Mouse (Mus musculus) small intestine, adult 2 months (tissue): ENCODE results near the gene AI661453. TPM values are rescaled to one million over a fixed set of nuclear protein-coding genes. Genes with fewer than 3 reads are reported as not detected.

ENCODE experiments used
- H3K27ac ChIP-seq: fragments of 200-500 bp; 2 replicates; pipeline ENCODE4 v1.5.1; 2012; ENCODE audit warnings: low read depth, low read length, control low read depth, inconsistent platforms; ENCODE audit not compliant: insufficient read depth
- H3K27me3 ChIP-seq: fragments of 200-500 bp; 2 replicates; pipeline ENCODE4 v1.6.1; 2012; ENCODE audit warnings: mild to moderate bottlenecking, moderate library complexity, low read length, inconsistent platforms; ENCODE audit not compliant: control insufficient read depth, insufficient read depth
- H3K36me3 ChIP-seq: fragments of 200-500 bp; 2 replicates; pipeline ENCODE4 v1.6.1; 2012; ENCODE audit warnings: mild to moderate bottlenecking, low read length, control low read depth, inconsistent platforms; ENCODE audit not compliant: control insufficient read depth, insufficient read depth
- H3K4me1 ChIP-seq: fragments of 200-500 bp; 2 replicates; pipeline ENCODE4 v1.6.1; 2012; ENCODE audit warnings: low read length, inconsistent platforms, mixed read lengths; ENCODE audit not compliant: control insufficient read depth, insufficient read depth, insufficient read length
- H3K4me3 ChIP-seq: fragments of 200-500 bp; 2 replicates; pipeline ENCODE4 v1.5.1; 2012; ENCODE audit warnings: low read depth, mild to moderate bottlenecking, control low read depth, inconsistent platforms, low read length, moderate library complexity
- CTCF ChIP-seq: fragments of 200-500 bp; IDR thresholded peaks from 2 replicates; pipeline ENCODE4 v1.5.1; 2012; ENCODE audit warnings: low read depth, mild to moderate bottlenecking, control low read depth, inconsistent platforms, low read length, moderate library complexity, mixed read lengths; ENCODE audit not compliant: insufficient replicate concordance, insufficient read length; ENCODE audit errors: extremely low read depth
- POLR2A ChIP-seq: fragments of 200-500 bp; IDR thresholded peaks from 2 replicates; pipeline ENCODE4 v1.6.1; 2012; ENCODE audit warnings: low read depth, mild to moderate bottlenecking, control low read depth, inconsistent platforms, low read length, moderate library complexity
- WGBS: fragments of 180-500 bp; shearing (Covaris S2); methylation state at CpG from one replicate; pipeline ENCODE4 v1.1.7; 2018; 5-methylcytosine and 5-hydroxymethylcytosine counted together
- polyA plus RNA-seq: library from polyadenylated mRNA; depleted of rRNA; stranded (reverse); fragments of >200 nt; gene quantifications from 2 replicates; pipeline ENCODE4 v1.2.3, GENCODE M21; 2012

The AI661453 gene
- polyA plus RNA-seq, 1 experiment, result 27.3 TPM

DNA sequence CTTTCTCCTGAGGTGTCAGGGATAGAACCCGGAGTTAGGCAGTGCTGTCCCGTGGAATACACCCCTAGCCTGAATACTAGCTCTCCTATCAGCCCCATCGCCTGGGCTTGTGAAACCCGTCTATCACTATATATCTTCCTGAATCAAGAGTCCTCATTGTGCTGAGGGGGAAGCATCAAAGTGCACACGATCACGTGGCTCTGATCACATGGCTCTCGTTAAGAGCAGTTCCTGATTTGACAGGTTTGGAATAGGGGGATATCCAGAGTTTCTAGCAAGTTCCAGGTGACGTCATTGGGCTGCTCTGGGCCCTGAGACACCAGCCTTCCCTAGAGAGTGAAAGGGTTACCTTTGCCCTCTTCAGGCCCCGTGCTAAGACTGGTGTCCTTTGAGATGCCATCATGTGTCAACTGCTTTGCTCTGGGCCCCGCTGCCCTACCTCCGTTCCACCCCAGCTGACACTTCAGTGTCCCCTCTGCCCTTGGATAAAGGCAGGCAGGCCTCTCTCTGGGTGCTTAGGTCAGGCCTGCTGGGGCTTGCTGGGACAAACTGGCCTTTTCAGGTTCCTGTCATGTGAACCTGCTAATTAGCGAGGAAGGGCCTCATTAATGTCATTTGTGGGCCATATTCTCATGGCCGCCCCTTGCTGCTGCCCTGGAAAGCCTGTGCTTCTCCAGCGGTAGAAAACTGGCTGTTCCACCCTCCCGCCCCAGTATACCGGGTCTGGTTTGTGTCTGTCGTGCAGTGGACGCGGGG is 5.1 kb downstream of the AI661453 start:
- no peak for TF ChIP-seq POLR2A
- TF ChIP-seq CTCF, result no peak
- no peaks in the 10 kb centered on the region for H3K27me3 ChIP-seq
- peaks cover 3% of the 10 kb centered on the region; the same call in 1 of the 2 replicates for H3K36me3 ChIP-seq
- H3K4me1 ChIP-seq, result peaks cover 41% of the 10 kb centered on the region
- no peak overlapping the region for H3K4me3 ChIP-seq
- peak overlapping the region; percentile 74 for H3K27ac ChIP-seq
- WGBS, result 52% methylated on average over 19 of the region's 19 CpGs

DNA sequence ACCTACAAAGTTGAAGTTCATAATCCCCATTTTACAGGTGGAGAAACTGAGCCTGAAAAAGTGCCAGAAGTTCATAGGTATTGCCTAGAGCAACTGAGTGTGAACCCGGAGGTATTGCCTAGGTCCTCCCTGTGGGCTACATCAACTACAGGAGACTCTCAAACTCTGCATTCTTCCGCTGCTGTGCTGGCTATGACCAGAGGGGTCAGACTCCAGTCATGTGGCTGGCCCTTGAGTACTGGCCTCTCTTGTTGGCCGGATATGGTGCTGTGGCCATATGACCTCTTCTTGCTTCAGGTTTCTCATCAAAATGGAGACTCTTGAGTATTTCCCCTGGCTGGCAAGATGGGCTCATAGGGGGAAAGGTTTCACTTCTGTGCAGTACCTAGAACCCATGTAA is 5.9 kb downstream of the AI661453 start:
- H3K27me3 ChIP-seq, result no peaks in the 10 kb centered on the region
- no peak overlapping the region for H3K27ac ChIP-seq
- no peak overlapping the region for H3K4me3 ChIP-seq
- H3K36me3 ChIP-seq, result peaks cover 6% of the 10 kb centered on the region; the same call in 1 of the 2 replicates
- WGBS, result 84% methylated on average over 3 of the region's 3 CpGs
- TF ChIP-seq CTCF (no peak), POLR2A (no peak)
- peaks cover 46% of the 10 kb centered on the region for H3K4me1 ChIP-seq

DNA sequence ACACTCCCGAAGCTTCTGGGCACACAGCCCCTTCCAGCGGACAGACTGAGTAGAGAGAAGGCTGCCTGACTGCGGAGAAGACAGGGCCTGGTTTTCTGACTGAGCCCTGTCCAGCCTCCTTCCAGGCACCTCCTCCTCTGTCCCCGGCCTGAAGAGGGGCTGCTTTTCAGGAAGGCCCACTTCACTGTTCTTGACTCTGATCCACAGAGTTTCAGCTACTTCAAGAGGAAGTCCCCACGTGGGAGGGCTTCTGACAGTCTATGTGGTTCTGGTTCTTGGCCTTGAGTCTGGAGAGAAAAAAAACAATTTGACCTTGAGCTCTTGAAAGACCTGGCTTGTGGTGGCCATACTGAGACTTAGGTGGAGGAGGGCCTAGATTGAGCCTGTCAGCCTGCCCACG is 7.7 kb downstream of the AI661453 start:
- peaks cover 11% of the 10 kb centered on the region for H3K36me3 ChIP-seq
- TF ChIP-seq POLR2A (no peak), CTCF (no peak)
- H3K4me3 ChIP-seq, result no peak overlapping the region
- peaks cover 49% of the 10 kb centered on the region for H3K4me1 ChIP-seq
- no peak overlapping the region for H3K27ac ChIP-seq
- WGBS, result 58% methylated on average over 6 of the region's 6 CpGs
- H3K27me3 ChIP-seq, result no peaks in the 10 kb centered on the region

DNA sequence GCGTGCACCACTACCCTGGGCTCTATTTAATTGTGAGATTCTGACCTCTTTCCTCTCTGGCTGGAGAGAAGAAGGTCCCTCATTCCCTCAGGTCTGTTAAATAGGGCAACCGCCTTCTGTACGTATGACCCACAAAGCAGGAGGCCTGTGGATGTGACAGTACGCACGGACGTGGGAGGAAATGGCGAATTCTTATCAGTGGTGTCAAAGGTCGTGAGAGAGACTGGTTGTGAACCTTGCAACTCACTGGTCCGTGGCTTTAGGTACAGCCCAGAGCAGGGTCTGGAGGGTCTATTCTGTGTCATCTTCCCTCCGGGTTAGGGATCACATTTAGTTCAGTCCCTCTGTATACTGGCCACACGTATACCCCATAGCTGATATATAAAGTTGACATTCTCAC is 9.1 kb downstream of the AI661453 start:
- WGBS, result 36% methylated on average over 11 of the region's 11 CpGs
- peak overlapping the region; percentile 52; the same call in 1 of the 2 replicates for H3K27ac ChIP-seq
- H3K4me1 ChIP-seq, result peaks cover 56% of the 10 kb centered on the region
- no peak overlapping the region for H3K4me3 ChIP-seq
- H3K36me3 ChIP-seq, result peaks cover 11% of the 10 kb centered on the region
- no peak for TF ChIP-seq CTCF
- TF ChIP-seq POLR2A, result no peak
- no peaks in the 10 kb centered on the region for H3K27me3 ChIP-seq

DNA sequence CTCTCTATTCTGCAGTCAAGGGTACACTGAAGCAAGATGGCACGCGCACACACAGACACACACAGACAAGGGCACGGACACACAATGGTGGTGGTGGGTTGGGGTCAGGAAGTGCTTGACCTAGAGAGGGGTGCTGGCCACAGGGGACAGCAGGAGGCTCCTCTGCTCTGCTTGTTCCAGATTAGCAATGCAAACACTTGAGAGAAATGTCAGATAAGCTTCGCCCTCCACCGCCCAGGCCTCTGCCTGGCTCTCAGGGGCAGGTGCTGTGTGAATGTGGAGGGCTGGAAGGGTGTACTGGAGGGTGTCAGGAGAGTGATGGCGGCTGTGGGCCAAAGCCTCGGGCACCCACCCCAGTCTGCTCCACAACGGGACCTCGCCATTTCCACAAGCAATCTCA is 9.6 kb downstream of the AI661453 start:
- peaks cover 11% of the 10 kb centered on the region for H3K36me3 ChIP-seq
- peaks cover 55% of the 10 kb centered on the region for H3K4me1 ChIP-seq
- 46% methylated on average over 9 of the region's 9 CpGs for WGBS
- H3K27ac ChIP-seq, result peak overlapping the region; percentile 52; the same call in 1 of the 2 replicates
- H3K4me3 ChIP-seq, result no peak overlapping the region
- no peaks in the 10 kb centered on the region for H3K27me3 ChIP-seq
- no peak for TF ChIP-seq POLR2A

DNA sequence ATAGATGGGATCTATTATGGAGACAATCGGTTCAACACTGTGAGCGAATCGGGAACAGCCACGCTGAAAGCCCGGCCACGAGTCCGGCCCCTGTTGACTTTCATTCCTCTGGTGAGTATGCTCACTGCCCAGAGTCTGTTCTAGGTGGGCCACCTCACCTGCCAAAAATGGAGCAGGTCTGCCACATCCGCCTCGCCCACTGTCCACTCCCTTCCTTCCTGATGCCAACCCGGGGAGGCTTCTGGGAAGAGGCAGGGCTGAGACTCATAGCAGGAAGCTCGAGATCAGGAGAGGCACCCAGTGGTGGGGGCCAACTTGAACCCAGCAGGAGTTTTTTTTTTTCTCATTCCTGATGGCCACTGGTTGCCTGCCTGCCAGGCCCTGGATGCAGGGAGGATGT is 10.1 kb downstream of the AI661453 start:
- Histone ChIP-seq H3K4me3 (no peak overlapping the region), H3K27ac (peak overlapping the region; percentile 52; the same call in 1 of the 2 replicates), H3K4me1 (peaks cover 55% of the 10 kb centered on the region), H3K27me3 (no peaks in the 10 kb centered on the region), H3K36me3 (peaks cover 11% of the 10 kb centered on the region)
- no peak for TF ChIP-seq CTCF
- TF ChIP-seq POLR2A, result no peak
- WGBS, result 68% methylated on average over 11 of the region's 11 CpGs

DNA sequence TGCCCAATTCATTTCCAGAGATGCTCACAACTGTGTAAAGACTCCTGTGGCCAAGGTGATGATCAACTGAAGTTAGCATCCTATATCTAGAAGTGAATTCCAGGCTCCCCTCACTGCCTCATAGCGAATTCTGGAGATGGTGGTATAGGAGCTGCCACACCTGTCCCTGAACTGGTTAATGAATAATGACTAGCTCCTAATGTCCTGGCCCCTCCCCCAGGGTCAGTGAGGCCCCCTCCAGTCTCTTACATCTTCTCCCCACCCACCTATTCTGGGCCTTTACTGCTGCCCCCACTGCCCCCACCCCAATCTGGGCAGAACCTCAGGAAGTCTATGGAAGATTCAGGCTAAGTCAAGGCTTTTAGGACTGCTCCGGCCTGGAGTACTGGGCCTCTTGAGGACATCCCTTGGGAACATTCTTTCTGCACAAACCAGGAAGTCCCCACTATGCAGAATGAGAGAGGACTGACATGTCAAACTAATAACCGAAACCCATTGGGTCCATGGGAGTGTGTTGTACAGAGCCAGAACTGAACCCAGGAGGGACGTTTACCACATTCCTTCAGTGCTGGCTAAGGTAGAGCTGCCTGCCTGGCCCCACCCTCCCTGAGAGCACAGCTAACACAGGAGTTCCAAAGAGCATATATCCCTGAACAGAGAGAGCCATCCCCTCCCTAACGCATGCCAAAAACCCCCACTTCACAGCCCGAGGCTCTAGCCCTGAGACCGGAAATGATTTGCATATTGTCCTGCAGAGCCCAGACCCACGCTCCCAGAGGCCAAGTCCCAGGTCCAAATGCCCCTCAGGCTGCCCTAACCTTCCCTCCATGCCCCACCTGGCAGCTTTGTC is 12.3 kb downstream of the AI661453 start:
- H3K27ac ChIP-seq, result peak overlapping the region; percentile 91
- 12% methylated on average over 8 of the region's 8 CpGs for WGBS
- H3K36me3 ChIP-seq, result peaks cover 13% of the 10 kb centered on the region
- TF ChIP-seq POLR2A (no peak), CTCF (no peak)
- H3K27me3 ChIP-seq, result no peaks in the 10 kb centered on the region
- H3K4me1 ChIP-seq, result peaks cover 54% of the 10 kb centered on the region
- no peak overlapping the region for H3K4me3 ChIP-seq
